Mouse (Mus musculus): ENCODE results near the gene Ppp2r5d. TPM values are rescaled to one million over a fixed set of nuclear protein-coding genes. Genes with fewer than 3 reads are reported as not detected.
A peak's percentile ranks its signal among the peaks of the same experiment; 100 is the strongest.

Ppp2r5d gene
- polyA plus RNA-seq (2012; rRNA removed) = 28.8 and 34.2 TPM in 2 replicates

DNA sequence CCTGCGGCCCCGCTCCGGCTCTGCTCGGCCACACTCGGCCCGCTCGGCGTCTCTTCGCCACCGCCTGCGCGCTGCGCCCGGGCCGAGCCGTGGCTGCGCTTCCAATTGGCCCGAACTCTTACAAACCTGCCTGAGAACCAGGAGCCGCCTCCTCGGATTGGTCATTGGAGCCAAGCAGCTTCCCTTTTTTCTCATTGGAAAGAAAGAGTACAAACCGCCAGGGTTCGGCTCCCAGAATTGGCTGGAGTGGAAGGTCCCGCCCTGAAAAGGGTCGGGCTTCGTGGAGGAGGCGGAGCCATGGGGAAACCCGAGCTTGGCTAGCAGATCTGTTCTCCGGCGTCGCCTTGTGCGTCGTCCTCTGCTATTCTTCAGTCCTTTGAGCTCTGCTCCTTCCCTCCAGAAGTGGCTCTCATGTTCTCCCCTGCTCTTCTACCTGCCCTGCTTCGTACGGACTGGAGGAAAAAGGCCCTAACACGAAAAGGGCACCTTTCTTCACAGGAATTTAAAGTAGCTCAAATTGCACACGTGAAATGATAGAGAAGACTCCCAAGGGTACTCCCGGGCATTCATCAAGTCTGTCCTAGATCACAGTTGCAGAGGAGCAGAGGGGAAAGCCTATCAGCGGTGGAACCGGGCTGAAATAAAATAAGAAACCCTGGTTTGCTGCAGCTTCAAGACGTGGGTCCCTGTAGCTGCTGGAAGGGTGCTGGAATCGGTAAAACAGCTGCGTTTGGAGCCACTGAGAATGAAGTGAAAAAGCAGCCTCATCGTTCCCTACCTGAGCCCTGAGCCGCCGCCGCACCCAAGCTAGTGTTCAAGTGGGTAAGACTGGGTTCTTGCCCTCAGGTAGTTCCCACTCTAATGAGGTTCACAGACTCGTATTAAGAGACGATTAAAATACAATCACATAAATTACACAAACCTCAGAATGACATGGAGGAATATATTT is at the start of gene Ppp2r5d:
Gene Ppp2r5d, minus strand, starts transcription at position 225 of the 949 bp plus-strand sequence.
- no peaks in the 10 kb centered on the region for H3K27me3 ChIP-seq (ENCODE audit: control insufficient read depth, insufficient read depth, low read length)
- peak within 1 kb of the TSS; percentile 74 for H3K27ac ChIP-seq (ENCODE audit: insufficient read depth, low read length)
- H3K36me3 ChIP-seq (ENCODE audit: control insufficient read depth, insufficient read depth, low read length) = no peaks in the 10 kb centered on the region
- TF ChIP-seq CTCF (IDR thresholded peaks at IDR 0.05; ENCODE audit: extremely low read depth, insufficient read depth, insufficient read length, insufficient replicate concordance) (no peak), POLR2A (IDR thresholded peaks at IDR 0.05; ENCODE audit: low read depth, low read length) (peak; percentile 39)
- H3K4me3 ChIP-seq (ENCODE audit: extremely low read depth, insufficient read depth, insufficient read length) = peak within 1 kb of the TSS; percentile 90
- under 1% methylated on average over 48 of the region's 48 CpGs for WGBS
- peaks cover 5% of the 10 kb centered on the region; the same call in 1 of the 2 replicates for H3K4me1 ChIP-seq (ENCODE audit: control insufficient read depth, insufficient read depth, insufficient read length)
- peak; percentile 91 to 94 for DNase-seq (ENCODE audit: low read depth in 1 of 2, low spot score in 2 of 2)

GRCm38 (mm10) chr17:46751794-46752556 is 47.1 kb upstream of the Ppp2r5d start, which contains the start of gene Cnpy3:
Gene Cnpy3 (minus strand): TSS chr17:46752214.
- peak; percentile 97 to 98 for DNase-seq (ENCODE audit: low read depth in 1 of 2, low spot score in 2 of 2)
- peaks cover 11% of the 10 kb centered on the region; the same call in 1 of the 2 replicates for H3K4me1 ChIP-seq (ENCODE audit: control insufficient read depth, insufficient read depth, insufficient read length)
- WGBS = under 1% methylated on average over 58 of the region's 58 CpGs
- peak within 1 kb of the TSS; percentile 95 for H3K4me3 ChIP-seq (ENCODE audit: extremely low read depth, insufficient read depth, insufficient read length)
- peaks cover 7% of the 10 kb centered on the region; the same call in 1 of the 2 replicates for H3K36me3 ChIP-seq (ENCODE audit: control insufficient read depth, insufficient read depth, low read length)
- TF ChIP-seq POLR2A (IDR thresholded peaks at IDR 0.05; ENCODE audit: low read depth, low read length) (peak; percentile 73), CTCF (IDR thresholded peaks at IDR 0.05; ENCODE audit: extremely low read depth, insufficient read depth, insufficient read length, insufficient replicate concordance) (no peak)
- peak within 1 kb of the TSS; percentile 97 for H3K27ac ChIP-seq (ENCODE audit: insufficient read depth, low read length)
- no peaks in the 10 kb centered on the region for H3K27me3 ChIP-seq (ENCODE audit: control insufficient read depth, insufficient read depth, low read length)

GRCm38 (mm10) chr17:46751056-46751793 is 46.3 kb upstream of the Ppp2r5d start:
- peaks cover 11% of the 10 kb centered on the region for H3K36me3 ChIP-seq (ENCODE audit: control insufficient read depth, insufficient read depth, low read length)
- H3K4me3 ChIP-seq (ENCODE audit: extremely low read depth, insufficient read depth, insufficient read length) = peak overlapping the region; percentile 95
- WGBS = 3% methylated on average over 16 of the region's 16 CpGs
- H3K4me1 ChIP-seq (ENCODE audit: control insufficient read depth, insufficient read depth, insufficient read length) = peaks cover 11% of the 10 kb centered on the region; the same call in 1 of the 2 replicates
- TF ChIP-seq POLR2A (IDR thresholded peaks at IDR 0.05; ENCODE audit: low read depth, low read length) = peak; percentile 23; the same call in 1 of the 2 replicates
- no peak for TF ChIP-seq CTCF (IDR thresholded peaks at IDR 0.05; ENCODE audit: extremely low read depth, insufficient read depth, insufficient read length, insufficient replicate concordance)
- peak overlapping the region; percentile 97 for H3K27ac ChIP-seq (ENCODE audit: insufficient read depth, low read length)
- no peaks in the 10 kb centered on the region for H3K27me3 ChIP-seq (ENCODE audit: control insufficient read depth, insufficient read depth, low read length)
- DNase-seq (ENCODE audit: low read depth in 1 of 2, low spot score in 2 of 2) = peak; percentile 78 to 91

GRCm38 (mm10) chr17:46750580-46750979 is 45.7 kb upstream of the Ppp2r5d start:
- no peaks in the 10 kb centered on the region for H3K27me3 ChIP-seq (ENCODE audit: control insufficient read depth, insufficient read depth, low read length)
- DNase-seq (ENCODE audit: low read depth in 1 of 2, low spot score in 2 of 2) = no peak
- H3K4me3 ChIP-seq (ENCODE audit: extremely low read depth, insufficient read depth, insufficient read length) = peak overlapping the region; percentile 95; the same call in 1 of the 2 replicates
- peak overlapping the region; percentile 97 for H3K27ac ChIP-seq (ENCODE audit: insufficient read depth, low read length)
- H3K36me3 ChIP-seq (ENCODE audit: control insufficient read depth, insufficient read depth, low read length) = peaks cover 13% of the 10 kb centered on the region
- WGBS = 29% methylated on average over 4 of the region's 4 CpGs
- TF ChIP-seq CTCF (IDR thresholded peaks at IDR 0.05; ENCODE audit: extremely low read depth, insufficient read depth, insufficient read length, insufficient replicate concordance) (no peak), POLR2A (IDR thresholded peaks at IDR 0.05; ENCODE audit: low read depth, low read length) (no peak)
- peaks cover 11% of the 10 kb centered on the region; the same call in 1 of the 2 replicates for H3K4me1 ChIP-seq (ENCODE audit: control insufficient read depth, insufficient read depth, insufficient read length)

GRCm38 (mm10) chr17:46749282-46749681 is 44.4 kb upstream of the Ppp2r5d start:
- no peak for DNase-seq (ENCODE audit: low read depth in 1 of 2, low spot score in 2 of 2)
- no peak overlapping the region for H3K4me3 ChIP-seq (ENCODE audit: extremely low read depth, insufficient read depth, insufficient read length)
- peaks cover 11% of the 10 kb centered on the region; the same call in 1 of the 2 replicates for H3K4me1 ChIP-seq (ENCODE audit: control insufficient read depth, insufficient read depth, insufficient read length)

GRCm38 (mm10) chr17:46747806-46748205 is 42.9 kb upstream of the Ppp2r5d start:
- H3K27me3 ChIP-seq (ENCODE audit: control insufficient read depth, insufficient read depth, low read length) = no peaks in the 10 kb centered on the region
- H3K4me3 ChIP-seq (ENCODE audit: extremely low read depth, insufficient read depth, insufficient read length) = no peak overlapping the region
- H3K36me3 ChIP-seq (ENCODE audit: control insufficient read depth, insufficient read depth, low read length) = peaks cover 30% of the 10 kb centered on the region
- no peak overlapping the region for H3K27ac ChIP-seq (ENCODE audit: insufficient read depth, low read length)
- DNase-seq (ENCODE audit: low read depth in 1 of 2, low spot score in 2 of 2) = no peak
- peaks cover 11% of the 10 kb centered on the region; the same call in 1 of the 2 replicates for H3K4me1 ChIP-seq (ENCODE audit: control insufficient read depth, insufficient read depth, insufficient read length)
- WGBS = 88% methylated on average over 2 of the region's 2 CpGs
- TF ChIP-seq POLR2A (IDR thresholded peaks at IDR 0.05; ENCODE audit: low read depth, low read length) = no peak
- TF ChIP-seq CTCF (IDR thresholded peaks at IDR 0.05; ENCODE audit: extremely low read depth, insufficient read depth, insufficient read length, insufficient replicate concordance) = no peak

More at GRCm38 (mm10) chr17:46749282-46749681, 44.4 kb upstream of the Ppp2r5d start:
- Histone ChIP-seq H3K27me3 (ENCODE audit: control insufficient read depth, insufficient read depth, low read length) (no peaks in the 10 kb centered on the region), H3K36me3 (ENCODE audit: control insufficient read depth, insufficient read depth, low read length) (peaks cover 19% of the 10 kb centered on the region), H3K27ac (ENCODE audit: insufficient read depth, low read length) (peak overlapping the region; percentile 2; the same call in 1 of the 2 replicates)
- WGBS = 66% methylated on average over 5 of the region's 5 CpGs
- TF ChIP-seq POLR2A (IDR thresholded peaks at IDR 0.05; ENCODE audit: low read depth, low read length) = no peak
- TF ChIP-seq CTCF (IDR thresholded peaks at IDR 0.05; ENCODE audit: extremely low read depth, insufficient read depth, insufficient read length, insufficient replicate concordance) = no peak

Measured in spleen, adult 2 months (tissue).